Mouse (Mus musculus) frontal cortex, adult 2 months (tissue): ENCODE measurements around the gene Pdgfa. TPM values are rescaled to one million over a fixed set of nuclear protein-coding genes. Genes with fewer than 3 reads are reported as not detected.

Experiments
- DNase-seq, 2 experiments: peaks; one replicate each; pipeline ENCODE4 v3.0.0; 2022; ENCODE audit warnings: low spot score in 1 of 2; ENCODE audit errors: extremely low spot score in 1 of 2
- polyA plus RNA-seq: library from polyadenylated mRNA; depleted of rRNA; stranded (reverse); fragments of >200 nt; gene quantifications from 2 replicates; pipeline ENCODE4 v1.2.3, GENCODE M21; 2012; rRNA removed

The Pdgfa gene
- 34.6 and 43.0 TPM in 2 replicates for polyA plus RNA-seq

DNA sequence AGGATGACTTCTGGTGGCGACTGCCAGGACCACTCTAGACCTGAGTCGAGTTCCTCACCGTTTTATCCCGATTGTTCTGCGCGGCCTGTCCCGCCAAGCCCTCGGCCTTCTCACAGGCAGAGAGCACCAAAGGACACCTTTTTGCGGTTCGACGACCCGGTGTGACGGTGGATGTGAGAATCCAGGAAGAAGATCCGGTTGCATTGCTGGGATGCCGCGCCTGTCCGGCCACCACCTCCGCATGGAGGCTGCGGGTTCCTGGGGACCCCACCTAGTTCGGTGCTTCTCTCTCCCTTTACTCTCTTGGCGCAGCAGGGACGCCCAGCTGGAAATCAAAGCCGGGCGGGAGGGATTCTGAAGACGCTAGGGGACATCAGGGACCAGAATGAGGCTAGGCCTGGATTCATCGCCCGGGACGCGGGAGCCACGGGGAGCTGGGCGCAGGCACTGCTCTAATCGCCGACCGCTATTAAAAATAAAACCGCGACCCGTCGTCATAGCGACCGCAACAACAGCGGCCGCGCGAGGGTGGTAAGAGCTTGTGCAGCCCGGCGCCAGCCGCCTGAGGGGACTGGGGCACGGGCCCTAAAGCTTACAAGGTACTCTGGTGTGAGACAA is at the start of gene Pdgfa:
TSS of gene Pdgfa (minus strand) at position 200 of the 618 bp plus-strand sequence.
- peak in 1 of 2 experiments; percentile 37 for DNase-seq

DNA sequence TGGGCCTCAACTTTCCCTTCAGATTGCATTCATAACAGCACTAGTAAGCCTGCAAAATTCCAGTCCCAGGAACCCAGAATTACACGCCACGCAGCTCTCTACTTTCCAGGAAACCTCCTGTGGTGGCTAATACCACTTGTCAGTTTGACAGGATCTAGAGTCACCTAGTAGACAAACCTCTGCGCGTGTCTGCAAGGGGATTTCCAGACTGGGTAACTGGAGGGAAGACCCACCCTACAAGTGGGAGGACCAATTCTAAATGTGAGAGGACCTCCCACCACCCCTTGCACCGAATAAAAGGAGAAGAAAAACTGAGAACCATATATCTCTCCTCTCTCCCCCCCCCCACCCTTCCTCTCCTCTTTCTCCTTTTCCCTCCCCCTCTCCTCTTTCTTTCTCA is 49.5 kb upstream of the Pdgfa start:
- DNase-seq: no peak

DNA sequence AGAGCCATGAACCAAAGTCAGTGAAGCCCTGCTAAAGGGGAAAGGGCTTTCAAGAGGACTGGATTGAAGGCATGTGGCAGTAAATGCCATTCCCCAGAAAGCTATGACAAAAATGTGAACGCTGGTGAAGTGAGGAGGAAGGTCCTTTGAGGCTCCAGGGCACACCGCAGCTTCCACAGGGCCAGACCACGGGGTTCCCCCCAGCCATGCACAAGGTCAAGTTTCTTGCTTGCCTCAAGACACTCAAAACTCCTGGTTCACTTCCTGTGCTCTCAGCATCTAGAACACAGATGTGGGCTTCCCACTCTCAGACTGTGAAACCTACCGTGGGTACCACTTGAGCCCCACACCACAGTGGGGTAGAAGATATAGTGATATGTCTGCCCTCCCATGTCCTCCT is 46.4 kb upstream of the Pdgfa start:
- DNase-seq: no peak

DNA sequence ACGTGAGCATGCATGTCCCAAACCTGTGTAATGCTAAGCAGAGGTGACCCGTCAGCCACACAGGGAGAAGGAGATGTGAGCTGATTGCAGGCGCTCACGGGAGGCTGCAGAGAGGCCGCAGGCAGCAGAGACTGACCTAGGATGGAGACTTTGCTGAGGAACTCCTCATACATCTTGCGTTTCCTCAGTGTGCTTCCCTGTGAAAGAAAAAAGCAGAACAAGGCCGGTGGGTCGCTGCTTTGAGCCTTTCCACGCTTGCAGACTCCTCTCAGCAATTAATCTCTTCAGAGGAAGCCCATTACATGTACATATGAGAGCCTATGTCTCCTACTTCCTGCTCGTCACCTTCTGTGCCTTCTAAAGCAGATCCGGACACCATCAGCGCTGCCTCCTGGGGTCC is 45.1 kb upstream of the Pdgfa start:
- DNase-seq: no peak

DNA sequence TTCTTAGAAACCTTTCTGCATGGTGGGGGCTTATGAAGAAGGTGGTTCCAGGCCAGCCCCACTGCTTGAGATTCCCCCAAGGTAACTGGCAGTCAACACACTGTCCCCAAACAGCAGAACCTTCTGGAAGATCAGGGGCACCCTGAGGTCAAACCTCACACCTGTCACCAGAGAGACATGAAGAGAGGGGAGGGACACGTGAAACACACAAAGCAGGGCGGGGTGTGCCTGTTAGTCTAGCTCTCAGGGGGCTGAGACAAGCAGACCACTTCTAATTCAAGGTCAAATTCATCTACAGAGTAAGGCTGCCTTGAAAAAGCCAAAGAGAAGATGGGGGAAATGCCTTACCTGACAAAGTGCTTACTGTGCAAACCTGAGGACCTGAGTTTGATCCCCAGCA is 38.0 kb upstream of the Pdgfa start:
- DNase-seq: no peak

DNA sequence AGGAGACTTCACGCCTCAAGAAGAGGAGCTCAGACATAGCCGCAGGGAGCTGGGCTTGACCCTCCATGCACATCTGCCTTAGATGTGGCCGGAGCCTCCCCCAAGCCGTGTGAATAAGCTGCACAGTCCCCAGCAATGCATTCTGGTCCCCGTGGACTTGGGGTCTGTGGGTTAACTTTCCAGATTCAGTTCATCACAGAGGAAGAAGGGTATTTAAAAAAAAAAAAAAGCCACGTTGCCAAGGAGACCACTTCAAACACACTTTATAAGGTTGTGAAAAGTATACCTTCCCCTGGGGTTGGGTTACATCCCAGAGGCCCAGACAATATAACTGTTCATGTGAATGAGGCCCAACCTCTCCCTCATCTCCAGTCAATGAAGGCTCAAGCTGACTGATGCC is 37.6 kb upstream of the Pdgfa start:
- DNase-seq: no peak

DNA sequence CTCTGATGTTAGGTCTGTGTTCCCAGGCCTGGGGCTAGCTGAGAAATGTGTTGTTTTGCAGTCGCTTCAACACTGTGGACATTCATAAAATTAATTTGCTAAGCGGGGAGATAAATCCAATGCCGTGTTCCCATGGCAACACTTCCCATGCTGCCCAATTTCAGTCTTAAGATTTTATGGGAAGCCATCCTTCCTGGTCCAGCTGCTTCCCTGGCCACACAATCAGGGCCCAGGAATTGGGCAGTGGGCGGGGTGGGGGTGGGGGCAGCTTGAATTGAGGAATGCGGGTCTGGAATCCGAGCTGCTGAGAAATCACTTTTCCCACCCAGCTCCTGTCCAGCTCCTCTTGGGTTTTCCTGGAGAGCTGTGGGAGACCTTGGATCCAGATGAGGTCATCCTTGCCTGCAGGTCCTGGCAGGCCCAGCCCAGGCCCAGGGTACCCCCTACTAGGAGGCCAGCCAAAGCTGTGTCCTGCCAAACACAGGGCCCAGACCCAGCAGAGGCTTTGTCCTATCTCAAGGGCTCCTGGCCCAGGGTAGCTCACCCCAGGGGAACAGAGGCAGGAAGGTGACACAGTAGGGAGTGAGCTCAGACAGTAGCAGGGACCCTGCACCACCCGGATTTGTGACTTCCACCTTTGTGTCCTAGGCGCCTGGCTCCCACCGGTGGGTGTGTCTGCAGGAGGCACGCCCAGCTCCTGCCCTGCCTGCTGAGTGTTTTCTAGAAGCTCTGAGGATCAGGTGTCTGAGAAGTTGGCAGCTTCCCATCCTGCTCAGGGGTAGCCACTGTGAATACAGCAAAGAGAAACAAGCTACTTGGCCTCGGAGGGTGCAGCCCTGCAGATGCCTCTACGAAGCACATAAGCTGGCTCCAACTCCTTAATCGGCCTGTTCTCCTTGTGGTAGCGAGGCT is 36.5 kb upstream of the Pdgfa start:
- no peak for DNase-seq

DNA sequence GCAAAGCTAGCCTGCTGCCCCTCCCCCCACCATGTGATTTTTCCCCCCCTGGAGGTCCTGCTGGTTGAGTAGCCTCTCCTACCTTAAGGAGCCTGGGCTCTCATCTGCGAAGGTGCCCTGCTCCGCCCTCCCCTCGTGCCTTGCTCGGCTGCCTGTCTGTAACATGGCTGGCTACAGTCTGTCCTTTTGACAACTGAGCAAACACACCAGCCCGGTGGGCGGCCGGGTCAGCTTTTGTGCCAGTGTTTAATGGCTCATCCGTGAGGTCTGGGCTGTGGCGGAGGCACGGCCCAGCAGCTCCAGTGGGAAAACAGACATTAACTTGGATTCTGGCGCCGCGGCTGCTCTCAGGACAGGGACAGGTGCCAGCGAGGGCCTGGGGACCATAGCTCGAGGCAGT is 30.4 kb upstream of the Pdgfa start:
- DNase-seq: no peak

DNA sequence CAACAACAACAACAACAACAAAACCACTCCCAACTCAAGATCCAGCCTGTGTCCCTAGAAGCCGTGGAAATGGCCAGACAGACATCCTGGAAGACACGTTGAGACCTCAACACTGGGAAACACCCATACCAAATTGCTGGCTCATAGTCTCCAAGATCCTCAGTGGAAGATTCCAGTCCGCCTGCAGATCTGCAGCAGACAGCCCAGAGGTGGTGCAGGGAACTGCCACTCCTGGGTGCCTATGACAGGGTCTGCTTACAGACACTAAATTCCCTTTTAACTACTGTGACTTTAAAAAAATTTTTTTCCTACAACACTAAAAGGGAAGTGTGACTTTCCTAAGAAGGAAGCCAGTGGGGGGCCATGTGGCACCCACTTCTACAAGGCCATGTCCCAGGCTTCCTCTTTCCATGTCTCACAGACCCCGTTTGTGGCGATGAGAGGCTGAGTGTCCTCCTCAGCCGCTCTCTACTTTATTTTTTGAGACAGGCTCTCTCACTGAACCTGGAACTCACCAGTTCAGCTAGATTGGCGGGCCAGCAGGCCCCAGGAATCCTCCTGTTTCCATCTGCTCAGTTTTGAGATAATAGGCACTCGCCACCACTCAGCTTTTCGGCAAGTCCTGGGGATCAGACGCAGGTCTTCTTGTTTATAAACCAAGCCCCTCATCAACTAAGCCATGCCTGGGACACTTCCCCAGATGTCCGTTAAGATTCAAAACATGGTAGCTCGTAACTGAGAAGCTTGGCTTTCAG is 27.4 kb upstream of the Pdgfa start:
- DNase-seq: peak in 1 of 2 experiments; percentile 17

DNA sequence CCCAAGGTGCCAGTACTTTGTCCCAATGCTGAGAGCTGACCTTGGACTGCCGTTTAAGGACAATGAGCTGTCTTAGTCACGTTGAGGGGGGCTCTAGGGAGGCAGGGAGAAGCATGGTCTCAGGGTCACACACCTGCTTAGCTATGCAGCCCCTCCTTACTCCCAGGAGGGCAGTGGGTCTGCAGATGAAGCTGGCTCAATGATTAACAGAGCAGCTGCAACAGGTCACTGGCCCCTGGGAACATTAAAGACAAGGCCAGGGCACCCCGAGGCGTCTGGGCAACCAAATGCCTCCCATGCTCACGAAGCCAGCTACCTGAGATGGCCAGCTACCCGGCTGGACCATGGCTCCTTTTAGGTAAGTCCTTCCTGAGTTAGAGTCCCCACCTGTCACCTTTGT is 23.4 kb upstream of the Pdgfa start:
- no peak for DNase-seq

DNA sequence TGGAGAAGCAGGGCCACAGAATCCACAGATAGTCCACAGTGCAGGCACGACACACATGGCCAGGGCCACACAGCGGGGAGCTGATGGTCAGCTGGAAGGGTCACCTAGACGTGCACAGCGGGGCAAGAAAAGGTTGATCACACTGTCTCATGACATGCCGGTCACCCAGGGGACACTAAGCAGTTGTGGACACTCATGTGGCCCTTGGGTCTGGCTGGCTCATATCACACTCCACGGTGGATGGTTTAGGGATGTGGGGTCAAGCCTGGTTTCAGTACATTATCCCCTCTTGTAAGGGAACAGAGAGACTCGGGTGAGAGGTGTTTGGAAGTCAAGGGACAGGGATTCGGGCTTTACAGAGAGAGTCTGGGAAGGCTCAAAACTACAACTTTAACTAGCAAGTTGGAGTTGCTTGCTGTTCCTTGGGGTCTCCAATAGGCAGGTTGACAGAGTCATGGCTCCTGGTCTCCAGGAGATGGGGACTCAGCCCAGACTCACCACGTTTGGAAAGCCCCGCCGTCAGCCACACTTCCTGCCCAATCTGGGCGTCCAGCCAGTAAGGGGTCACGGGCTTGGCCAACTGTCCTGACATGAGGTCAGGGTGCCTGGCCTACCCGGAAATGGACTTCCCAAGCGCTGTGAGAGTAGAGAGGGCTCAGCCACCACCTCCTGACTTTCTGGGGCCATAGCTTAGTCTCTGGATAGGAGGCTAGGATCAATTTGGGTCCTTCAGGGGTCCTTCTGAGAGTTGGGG is 20.4 kb upstream of the Pdgfa start:
- DNase-seq: peak in 1 of 2 experiments; percentile 39

DNA sequence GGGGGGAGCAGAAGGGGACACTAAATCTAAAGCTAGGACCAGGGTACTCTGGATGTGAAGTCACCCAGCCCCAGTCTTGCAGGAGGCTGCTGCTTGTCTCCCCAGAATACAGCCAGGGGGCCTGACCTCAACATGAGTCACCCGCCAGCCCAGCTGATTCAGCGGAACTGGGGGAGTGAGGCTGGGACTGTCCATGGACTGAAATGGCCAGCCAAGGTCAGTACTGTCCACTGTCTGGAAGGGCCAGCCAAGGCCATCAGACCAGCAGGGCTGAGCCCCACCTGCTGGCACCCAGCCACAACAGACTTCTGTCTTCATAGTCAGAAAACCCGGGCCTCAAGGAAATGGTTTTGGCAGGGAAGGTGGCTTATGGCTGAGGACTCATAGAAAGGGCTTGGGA is 17.9 kb upstream of the Pdgfa start:
- DNase-seq: peak in 1 of 2 experiments; percentile 15

DNA sequence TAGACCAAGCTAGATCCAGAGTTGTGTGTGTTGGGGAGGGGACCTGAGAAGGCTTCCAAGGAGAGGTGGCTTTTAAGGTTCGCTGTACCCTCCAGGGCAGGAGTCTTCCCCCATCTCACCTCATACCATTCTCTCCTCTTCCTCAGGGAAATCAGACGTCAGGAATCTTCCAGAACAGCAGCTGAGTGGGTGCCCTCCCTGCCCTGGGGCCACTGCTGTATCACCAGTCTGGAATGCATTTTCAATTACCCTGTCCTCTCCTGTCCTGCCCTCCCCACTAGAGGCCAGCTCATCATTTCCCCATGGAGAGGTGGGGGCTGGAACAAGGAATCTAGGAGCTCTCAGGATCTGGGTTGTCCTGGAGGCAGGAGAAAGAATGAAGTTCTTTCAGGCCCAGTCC is 13.5 kb upstream of the Pdgfa start:
- DNase-seq: no peak

DNA sequence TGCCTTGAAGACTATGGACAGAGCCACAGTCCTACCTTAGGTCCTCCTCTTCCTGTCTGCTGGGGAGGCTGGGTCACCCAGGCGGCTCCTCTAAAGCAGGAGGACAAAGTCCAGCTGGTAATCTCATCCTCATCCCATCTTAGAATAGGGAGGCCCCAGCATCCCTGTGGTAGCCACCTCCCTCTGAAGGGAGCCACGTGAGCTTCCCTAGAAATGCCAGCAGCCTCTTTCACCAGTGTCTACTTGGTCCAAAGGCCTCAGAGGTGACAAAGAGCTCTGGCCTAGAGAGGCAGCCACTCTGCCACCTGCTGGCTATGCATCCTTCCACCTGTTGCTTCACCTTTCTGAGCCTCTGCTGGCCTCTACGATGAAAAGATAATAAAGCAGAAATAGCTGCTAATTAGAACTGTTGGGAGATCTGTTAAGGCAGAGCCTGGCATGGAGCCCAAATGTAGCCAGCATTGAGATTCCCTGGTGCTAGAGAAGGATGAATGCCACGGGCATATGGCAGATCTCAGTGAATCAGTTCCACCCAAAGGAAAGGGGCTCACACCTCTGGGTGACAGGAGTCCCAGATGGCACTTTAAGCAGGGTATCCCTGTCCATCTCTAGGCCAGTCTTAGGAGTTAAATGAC is 10.1 kb upstream of the Pdgfa start:
- DNase-seq: peak in 1 of 2 experiments; percentile 23

DNA sequence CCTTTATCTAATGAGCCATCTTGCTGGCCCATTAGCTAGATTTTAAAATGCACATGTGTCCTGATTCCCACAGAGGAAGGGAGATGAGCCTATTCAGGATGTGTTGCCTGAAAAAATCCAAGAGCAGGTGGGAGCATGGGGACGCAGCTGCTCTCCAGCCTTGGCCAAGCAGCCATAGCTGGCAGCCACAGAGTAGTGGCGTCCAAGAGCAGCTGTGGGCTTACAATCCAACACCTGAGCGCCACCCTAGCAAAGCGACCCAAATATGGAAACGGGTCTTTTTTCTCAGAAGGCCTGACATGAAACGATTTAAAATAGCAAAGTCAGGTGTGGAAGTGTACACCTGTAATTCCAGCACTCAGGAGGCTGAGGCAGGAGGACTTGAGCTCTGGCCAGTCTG is 7.4 kb upstream of the Pdgfa start:
- no peak for DNase-seq

DNA sequence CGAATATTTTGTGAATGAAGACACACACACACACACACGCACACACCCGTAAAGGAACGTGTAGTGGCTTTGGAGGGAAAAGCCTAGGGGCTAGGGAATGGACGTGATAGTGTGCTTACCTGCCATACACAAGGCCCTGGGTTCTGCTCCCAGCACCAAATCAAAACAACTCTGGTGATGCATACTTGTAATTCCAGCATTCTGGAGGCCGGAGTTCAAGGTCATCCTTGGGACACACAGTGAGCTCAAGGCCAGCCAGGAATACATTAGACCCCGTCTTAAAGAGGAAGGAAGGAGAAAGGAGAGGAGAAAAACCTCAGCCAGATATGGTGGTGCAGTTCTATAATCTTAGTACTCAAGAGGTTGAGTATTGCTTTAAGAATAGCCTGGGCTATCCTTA is 2.5 kb upstream of the Pdgfa start:
- no peak for DNase-seq

DNA sequence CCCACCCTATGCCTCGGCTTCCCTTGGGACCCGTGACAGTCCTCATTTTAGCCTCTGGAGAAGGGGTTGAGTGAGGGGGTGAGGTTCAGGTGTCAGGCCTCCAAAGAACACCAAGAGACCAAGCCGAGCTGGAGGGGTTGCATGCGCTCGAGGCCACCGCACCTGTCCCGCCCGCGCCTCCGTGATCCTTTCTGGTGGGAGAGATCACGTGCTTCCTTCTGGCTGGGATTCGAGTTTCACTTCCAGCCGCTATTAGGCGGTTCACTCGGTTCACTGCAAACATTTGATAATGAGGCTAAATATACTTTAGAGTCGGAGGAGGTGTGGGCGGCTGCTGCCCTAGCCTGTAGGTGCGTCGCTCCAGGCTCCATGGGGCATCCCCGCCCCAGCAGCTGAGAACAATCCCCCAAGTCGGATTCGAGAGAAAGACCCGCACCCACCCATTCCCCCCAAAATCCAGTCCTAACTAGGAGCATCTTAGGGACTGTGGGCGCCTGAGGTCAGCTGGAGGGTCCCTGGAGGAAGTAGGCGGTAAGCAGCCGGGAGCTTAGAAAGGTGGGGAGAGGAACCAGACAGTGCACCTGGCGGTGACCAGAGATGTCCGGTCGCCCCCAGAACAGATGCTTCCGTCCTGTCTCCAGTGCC is 888 bp upstream of the Pdgfa start:
- DNase-seq: peak in 1 of 2 experiments; percentile 57

DNA sequence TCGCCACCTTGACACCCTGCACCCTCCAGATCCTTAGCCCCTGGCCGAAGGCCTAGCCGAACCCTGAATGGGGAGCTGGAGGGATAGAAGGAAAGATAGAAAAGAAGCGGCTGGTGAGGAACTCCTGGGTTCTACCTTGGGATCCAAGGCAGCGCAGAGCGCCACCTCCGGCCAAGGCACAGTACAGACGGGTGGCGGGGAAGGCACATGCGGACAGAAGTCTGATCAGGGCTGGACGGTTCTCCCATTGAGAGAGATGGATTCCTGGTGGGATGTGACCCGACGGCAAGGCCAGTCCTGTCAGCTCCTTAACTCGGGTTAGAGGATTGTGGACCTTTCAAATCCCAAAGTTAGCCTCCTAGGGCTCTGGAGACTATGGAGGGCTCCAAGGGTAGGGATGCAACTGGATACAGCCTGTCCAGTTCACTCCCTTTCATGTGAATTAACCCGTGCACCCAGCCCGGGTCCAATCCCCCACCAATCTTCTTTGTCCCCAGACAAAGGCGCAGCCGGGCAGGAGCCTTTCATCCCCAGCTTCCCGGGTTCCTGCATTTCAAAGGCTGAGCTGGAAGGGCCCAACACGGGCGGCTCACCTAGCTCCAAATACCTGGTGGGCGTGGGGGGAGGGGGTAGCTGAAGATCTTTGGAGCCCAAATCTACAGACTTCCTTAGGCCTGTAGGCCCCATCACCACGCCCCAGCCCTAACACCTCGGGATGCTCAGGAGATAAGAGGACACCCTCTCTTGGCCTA is 672 bp downstream of the Pdgfa start:
- DNase-seq: peak in 1 of 2 experiments; percentile 61
